Mouse (Mus musculus) midbrain, embryonic 14.5 days (tissue): Measurements from ENCODE around the gene Ccn1. TPM values are rescaled to one million over a fixed set of nuclear protein-coding genes. Genes with fewer than 3 reads are reported as not detected.

Experiments used
- ATAC-seq: fragments of 200-750 bp; cut with Nextera tagmentation; 2 replicates; pipeline ENCODE4 v1.8.0; 2017; ENCODE audit warnings: moderate number of reproducible peaks, moderate library complexity; ENCODE audit not compliant: low FRiP score, low TSS enrichment
- DNase-seq: peaks from one replicate; pipeline ENCODE4 v3.0.0-alpha.2; 2015
- H3K27ac ChIP-seq: fragments of 300-500 bp; sonication (generic); replicated peaks from 2 replicates; pipeline ENCODE4 v1.5.1; 2014; ENCODE audit warnings: mild to moderate bottlenecking, low read depth, low read length, moderate library complexity
- H3K27me3 ChIP-seq: fragments of 300-500 bp; sonication (generic); 2 replicates; pipeline ENCODE4 v1.6.1; 2014; ENCODE audit warnings: low read length, control low read depth, mixed read lengths; ENCODE audit not compliant: control insufficient read depth, insufficient read depth
- H3K36me3 ChIP-seq: fragments of 300-500 bp; sonication (generic); 2 replicates; pipeline ENCODE4 v1.6.1; 2014; ENCODE audit warnings: low read length, control low read depth; ENCODE audit not compliant: control insufficient read depth, insufficient read depth
- H3K4me1 ChIP-seq: fragments of 300-500 bp; sonication (generic); 2 replicates; pipeline ENCODE4 v1.6.1; 2014; ENCODE audit warnings: mild to moderate bottlenecking, antibody characterized with exemption, low read length, control low read depth; ENCODE audit not compliant: control insufficient read depth, insufficient read depth
- H3K4me2 ChIP-seq: fragments of 300-500 bp; sonication (generic); 2 replicates; pipeline ENCODE4 v1.6.1; 2014; ENCODE audit warnings: mild to moderate bottlenecking, low read length, moderate library complexity
- H3K4me3 ChIP-seq: fragments of 300-500 bp; sonication (generic); replicated peaks from 2 replicates; pipeline ENCODE4 v1.5.1; 2014; ENCODE audit warnings: low read depth, low read length
- H3K9ac ChIP-seq: fragments of 300-500 bp; sonication (generic); replicated peaks from 2 replicates; pipeline ENCODE4 v1.6.1; 2014; ENCODE audit warnings: mild to moderate bottlenecking, low read length, moderate library complexity
- H3K9me3 ChIP-seq: fragments of 300-500 bp; sonication (generic); 2 replicates; pipeline ENCODE4 v1.6.1; 2016; ENCODE audit warnings: low read length, control low read depth, mixed read lengths; ENCODE audit not compliant: control insufficient read depth
- WGBS: fragments of 180-500 bp; shearing (Covaris S2); extraction: QIAGEN DNeasy Blood & Tissue Kit; methylation state at CpG from one replicate; pipeline ENCODE4 v1.1.7; 2014; 5-methylcytosine and 5-hydroxymethylcytosine counted together
- polyA plus RNA-seq: library from polyadenylated mRNA; unstranded; fragments of >200 nt; fragmentation: Nextera tagmentation; extraction: Ambion mirVana; gene quantifications from 2 replicates; pipeline ENCODE4 v1.2.1, GENCODE M21; 2014

Ccn1 gene
- polyA plus RNA-seq, 1 experiment from 2014 or later = 5.6 TPM

DNA sequence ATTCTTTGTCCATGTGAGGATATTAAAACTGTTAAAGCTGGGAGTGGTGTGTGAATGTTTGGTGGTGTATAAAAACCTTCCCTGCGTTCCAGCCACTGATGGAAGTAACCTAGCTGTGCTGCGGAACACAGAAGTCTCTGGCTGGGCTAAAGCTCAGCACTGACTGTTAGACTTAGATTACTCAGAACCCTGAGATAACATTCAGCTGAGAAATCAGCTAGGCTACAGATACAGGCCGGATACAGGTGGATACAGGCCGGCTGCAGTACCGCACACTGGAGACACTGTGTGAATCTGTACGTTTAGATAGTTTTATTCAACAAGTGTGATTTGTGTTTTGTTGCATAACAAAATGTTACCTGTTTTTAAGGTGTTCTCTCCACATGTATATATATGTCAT lies 49.0 kb downstream of the Ccn1 start:
- no peak overlapping the region for H3K4me3 ChIP-seq
- H3K27ac ChIP-seq = no peak overlapping the region
- H3K9me3 ChIP-seq = no peaks in the 10 kb centered on the region
- ATAC-seq (no peak), DNase-seq (no peak)
- no peaks in the 10 kb centered on the region for H3K4me1 ChIP-seq
- 97% methylated on average over 6 of the region's 6 CpGs for WGBS
- H3K27me3 ChIP-seq = no peaks in the 10 kb centered on the region
- no peak overlapping the region for H3K9ac ChIP-seq
- H3K36me3 ChIP-seq = peaks cover 66% of the 10 kb centered on the region
- no peak overlapping the region for H3K4me2 ChIP-seq

- H3K36me3 ChIP-seq = peaks cover 64% of the 10 kb centered on the region
- H3K9ac ChIP-seq = no peak overlapping the region
- no peaks in the 10 kb centered on the region for H3K9me3 ChIP-seq
- ATAC-seq (no peak), DNase-seq (no peak)
- H3K4me1 ChIP-seq = no peaks in the 10 kb centered on the region
- no peak overlapping the region for H3K27ac ChIP-seq
- H3K4me2 ChIP-seq = no peak overlapping the region
- 96% methylated on average over 7 of the region's 7 CpGs for WGBS
- H3K27me3 ChIP-seq = no peaks in the 10 kb centered on the region
- no peak overlapping the region for H3K4me3 ChIP-seq
These were observed 50.7 kb downstream of the Ccn1 start for GRCm38 (mm10) chr3:145599059-145599458.

Other genes starting within 250 kb of the Ccn1 start
- gene Znhit6, start 73.8 kb downstream of the Ccn1 start, polyA plus RNA-seq = 27.5 and 32.9 TPM in 2 replicates
- 91.2 and 123 TPM in 2 replicates for gene Ddah1, start 108.7 kb upstream of the Ccn1 start, polyA plus RNA-seq